Mouse (Mus musculus) stomach, embryonic 14.5 days (tissue): ENCODE measurements at regions not wholly inside any gene's neighbourhood (a gene's known extent, or its start where the extent isn't known, plus 50 kb on each side); places are given as distances from the start of the nearest gene placed in this dataset.
A peak's percentile ranks its signal among the peaks of the same experiment; 100 is the strongest.

ENCODE experiments used
- ATAC-seq: fragments of 200-750 bp; cut with Nextera tagmentation; 2 replicates; pipeline ENCODE4 v1.8.0; 2017; ENCODE audit warnings: low read depth, moderate TSS enrichment; ENCODE audit not compliant: insufficient number of reproducible peaks, insufficient read depth, low FRiP score
- H3K27ac ChIP-seq: fragments of 300-500 bp; sonication (generic); 2 replicates; pipeline ENCODE4 v1.5.1; 2014; ENCODE audit warnings: mild to moderate bottlenecking, low read length, moderate library complexity, mixed read lengths
- H3K27me3 ChIP-seq: fragments of 300-500 bp; sonication (generic); 2 replicates; pipeline ENCODE4 v1.6.1; 2014; ENCODE audit warnings: low read length, control low read depth, mixed read lengths; ENCODE audit not compliant: control insufficient read depth, insufficient read depth
- H3K36me3 ChIP-seq: fragments of 300-500 bp; sonication (generic); 2 replicates; pipeline ENCODE4 v1.6.1; 2014; ENCODE audit warnings: mild to moderate bottlenecking, control low read depth, low read length, moderate library complexity, mixed read lengths; ENCODE audit not compliant: control insufficient read depth, insufficient read depth
- H3K4me1 ChIP-seq: fragments of 300-500 bp; sonication (generic); 2 replicates; pipeline ENCODE4 v1.6.1; 2014; ENCODE audit warnings: low read length, control low read depth, mixed read lengths; ENCODE audit not compliant: control insufficient read depth, insufficient read depth
- H3K4me2 ChIP-seq: fragments of 300-500 bp; sonication (generic); replicated peaks from 2 replicates; pipeline ENCODE4 v1.6.1; 2014; ENCODE audit warnings: low read depth, low read length, control low read depth
- H3K4me3 ChIP-seq: fragments of 300-500 bp; sonication (generic); 2 replicates; pipeline ENCODE4 v1.5.1; 2014; ENCODE audit warnings: low read depth, low read length, control low read depth
- H3K9ac ChIP-seq: fragments of 300-500 bp; sonication (generic); replicated peaks from 2 replicates; pipeline ENCODE4 v1.6.1; 2014; ENCODE audit warnings: low read depth, mild to moderate bottlenecking, control low read depth, low read length, moderate library complexity, mixed read lengths
- H3K9me3 ChIP-seq: fragments of 300-500 bp; sonication (generic); 2 replicates; pipeline ENCODE4 v1.6.1; 2016; ENCODE audit warnings: low read depth, low read length, control low read depth; ENCODE audit not compliant: control insufficient read depth
- WGBS: fragments of 180-500 bp; shearing (Covaris S2); extraction: QIAGEN DNeasy Blood & Tissue Kit; methylation state at CpG from one replicate; pipeline ENCODE4 v1.1.7; 2014; 5-methylcytosine and 5-hydroxymethylcytosine counted together

- no peak overlapping the region for H3K4me3 ChIP-seq
- no peaks in the 10 kb centered on the region for H3K27me3 ChIP-seq
- no peak overlapping the region for H3K4me2 ChIP-seq
- no peak overlapping the region for H3K9ac ChIP-seq
- 0 out of 2 replicates have a peak overlapping the region, but pooled peaks have one; percentile 7 for H3K27ac ChIP-seq
- H3K4me1 ChIP-seq: peaks cover 4% of the 10 kb centered on the region; the same call in 1 of the 2 replicates
- no peak for ATAC-seq
- H3K36me3 ChIP-seq: no peaks in the 10 kb centered on the region
- H3K9me3 ChIP-seq: no peaks in the 10 kb centered on the region
- 23% methylated on average over 7 of the region's 7 CpGs for WGBS
Measured at GRCm38 (mm10) chr1:75844981-75845380, 298.9 kb downstream of the Slc4a3 start.

GRCm38 (mm10) chr1:75845771-75846535 is 299.9 kb downstream of the Slc4a3 start:
- Histone ChIP-seq H3K4me2 (no peak overlapping the region), H3K27ac (no peak overlapping the region), H3K9ac (no peak overlapping the region), H3K36me3 (no peaks in the 10 kb centered on the region), H3K4me1 (peaks cover 4% of the 10 kb centered on the region; the same call in 1 of the 2 replicates), H3K9me3 (no peaks in the 10 kb centered on the region), H3K4me3 (no peak overlapping the region), H3K27me3 (no peaks in the 10 kb centered on the region)
- ATAC-seq: no peak
- WGBS: 79% methylated on average over 4 of the region's 4 CpGs

GRCm38 (mm10) chr1:75847681-75848080 is 301.6 kb downstream of the Slc4a3 start:
- Histone ChIP-seq H3K4me3 (no peak overlapping the region), H3K4me1 (peaks cover 4% of the 10 kb centered on the region; the same call in 1 of the 2 replicates), H3K9me3 (no peaks in the 10 kb centered on the region), H3K36me3 (no peaks in the 10 kb centered on the region), H3K4me2 (no peak overlapping the region), H3K27ac (no peak overlapping the region), H3K27me3 (no peaks in the 10 kb centered on the region), H3K9ac (no peak overlapping the region)
- no peak for ATAC-seq
- 77% methylated on average over 3 of the region's 3 CpGs for WGBS

GRCm38 (mm10) chr1:75848436-75848835 is 302.4 kb downstream of the Slc4a3 start:
- Histone ChIP-seq H3K4me2 (no peak overlapping the region), H3K9me3 (no peaks in the 10 kb centered on the region), H3K27ac (no peak overlapping the region), H3K4me3 (no peak overlapping the region), H3K4me1 (peaks cover 4% of the 10 kb centered on the region; the same call in 1 of the 2 replicates), H3K36me3 (no peaks in the 10 kb centered on the region), H3K9ac (no peak overlapping the region), H3K27me3 (no peaks in the 10 kb centered on the region)
- ATAC-seq: no peak
- 84% methylated on average over 4 of the region's 4 CpGs for WGBS

- no peak for ATAC-seq
Measured at GRCm38 (mm10) chr1:75850131-75850530, 304.1 kb downstream of the Slc4a3 start.

GRCm38 (mm10) chr1:75858551-75859255 is 312.6 kb downstream of the Slc4a3 start:
- Histone ChIP-seq H3K4me2 (no peak overlapping the region), H3K4me3 (no peak overlapping the region), H3K4me1 (no peaks in the 10 kb centered on the region), H3K9me3 (no peaks in the 10 kb centered on the region), H3K9ac (no peak overlapping the region), H3K27ac (no peak overlapping the region), H3K27me3 (no peaks in the 10 kb centered on the region), H3K36me3 (no peaks in the 10 kb centered on the region)
- no peak for ATAC-seq
- 76% methylated on average over 7 of the region's 7 CpGs for WGBS

More at GRCm38 (mm10) chr1:75850131-75850530, 304.1 kb downstream of the Slc4a3 start:
- WGBS: 93% methylated on average over 4 of the region's 4 CpGs
- H3K9me3 ChIP-seq: no peaks in the 10 kb centered on the region
- H3K27ac ChIP-seq: no peak overlapping the region
- H3K4me1 ChIP-seq: peaks cover 2% of the 10 kb centered on the region; the same call in 1 of the 2 replicates
- H3K4me2 ChIP-seq: no peak overlapping the region
- H3K36me3 ChIP-seq: no peaks in the 10 kb centered on the region
- H3K9ac ChIP-seq: no peak overlapping the region
- H3K27me3 ChIP-seq: no peaks in the 10 kb centered on the region
- H3K4me3 ChIP-seq: no peak overlapping the region

GRCm38 (mm10) chr1:75862757-75863156 is 316.7 kb downstream of the Slc4a3 start:
- H3K4me3 ChIP-seq: no peak overlapping the region
- no peaks in the 10 kb centered on the region for H3K27me3 ChIP-seq
- no peak overlapping the region for H3K4me2 ChIP-seq
- 65% methylated on average over 4 of the region's 4 CpGs for WGBS
- ATAC-seq: no peak
- H3K4me1 ChIP-seq: no peaks in the 10 kb centered on the region
- no peak overlapping the region for H3K27ac ChIP-seq
- no peaks in the 10 kb centered on the region for H3K36me3 ChIP-seq
- H3K9ac ChIP-seq: no peak overlapping the region
- no peaks in the 10 kb centered on the region for H3K9me3 ChIP-seq

- Histone ChIP-seq H3K4me2 (no peak overlapping the region), H3K9ac (no peak overlapping the region), H3K4me1 (no peaks in the 10 kb centered on the region), H3K36me3 (no peaks in the 10 kb centered on the region), H3K9me3 (no peaks in the 10 kb centered on the region), H3K27ac (no peak overlapping the region), H3K4me3 (no peak overlapping the region), H3K27me3 (no peaks in the 10 kb centered on the region)
- WGBS: 50% methylated on average over 6 of the region's 6 CpGs
- ATAC-seq: no peak
Measured at GRCm38 (mm10) chr1:75866556-75866955, 320.5 kb downstream of the Slc4a3 start.
